Mouse (Mus musculus): ENCODE results near the gene Sbno2. TPM values are rescaled to one million over a fixed set of nuclear protein-coding genes. Genes with fewer than 3 reads are reported as not detected.

Sbno2 gene
- 116 to 127 TPM (median 121 TPM) in 4 replicates for total RNA-seq (2023)

DNA sequence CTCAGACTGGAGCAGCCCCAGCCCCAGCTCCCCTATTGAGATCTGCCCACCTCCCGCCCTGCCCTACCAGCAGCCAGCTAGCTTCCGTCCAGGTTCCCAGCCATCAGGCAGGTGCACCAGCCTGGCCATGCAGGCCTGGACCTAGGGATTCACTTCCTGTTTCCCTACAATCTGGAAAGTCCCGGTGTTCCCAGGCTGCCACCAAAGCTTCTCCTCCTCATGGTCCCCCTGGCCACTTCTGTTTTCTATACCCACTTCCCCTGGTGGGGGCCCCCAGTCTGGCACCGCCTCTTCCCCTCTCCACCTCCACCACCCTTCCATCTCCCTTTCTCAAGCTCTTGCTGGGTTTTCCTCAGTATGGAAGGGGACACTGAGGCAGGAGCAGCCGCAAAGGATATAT, at the start of gene Sbno2:
Sbno2 (minus strand) TSS at position 112 of the 400 bp plus-strand sequence.

DNA sequence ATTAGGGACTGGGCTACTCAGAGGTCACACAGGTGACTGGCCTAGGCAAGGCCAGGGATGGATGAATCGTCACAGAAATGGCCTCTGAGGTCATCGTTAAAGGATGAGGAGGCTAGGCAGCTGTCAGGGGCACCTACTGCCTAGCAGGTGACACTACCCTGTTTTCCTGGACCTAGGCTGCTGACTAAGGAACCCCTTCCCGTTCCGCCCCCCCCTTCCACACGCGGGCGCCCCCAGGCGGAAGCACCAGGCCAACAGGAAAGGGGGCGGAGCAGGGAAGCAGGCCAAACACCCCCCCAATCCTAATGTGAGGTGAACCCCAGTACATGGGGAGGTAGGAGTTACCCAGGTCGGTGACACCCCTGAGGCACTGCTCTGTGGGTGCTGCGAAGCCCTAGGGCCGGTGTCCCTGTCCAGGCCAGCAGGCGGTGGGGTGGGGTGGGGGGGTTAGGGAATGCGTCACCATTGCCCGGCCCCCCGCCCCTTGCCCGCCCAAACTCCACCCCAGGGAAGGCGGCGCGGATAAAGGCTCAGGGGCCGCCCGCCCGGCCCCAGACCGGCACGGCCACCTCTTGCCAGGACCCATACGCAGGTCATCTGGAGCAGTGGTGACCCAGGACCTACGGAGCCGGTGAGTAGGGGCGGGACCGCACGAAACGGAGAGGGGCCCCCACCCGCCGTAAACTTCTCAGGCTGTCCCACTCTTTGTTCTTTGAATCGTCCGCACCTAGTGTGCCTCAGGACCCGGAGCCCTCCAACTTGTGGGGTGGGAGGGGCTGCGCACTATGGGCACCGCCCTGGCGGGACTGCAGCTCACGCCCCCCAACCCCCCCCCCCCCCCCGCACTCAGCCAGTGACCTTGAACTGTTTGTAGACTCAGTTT, 42.6 kb upstream of the Sbno2 start, which contains the start of gene Midn:
Midn (plus strand) TSS at position 554 of the 883 bp plus-strand sequence.

DNA sequence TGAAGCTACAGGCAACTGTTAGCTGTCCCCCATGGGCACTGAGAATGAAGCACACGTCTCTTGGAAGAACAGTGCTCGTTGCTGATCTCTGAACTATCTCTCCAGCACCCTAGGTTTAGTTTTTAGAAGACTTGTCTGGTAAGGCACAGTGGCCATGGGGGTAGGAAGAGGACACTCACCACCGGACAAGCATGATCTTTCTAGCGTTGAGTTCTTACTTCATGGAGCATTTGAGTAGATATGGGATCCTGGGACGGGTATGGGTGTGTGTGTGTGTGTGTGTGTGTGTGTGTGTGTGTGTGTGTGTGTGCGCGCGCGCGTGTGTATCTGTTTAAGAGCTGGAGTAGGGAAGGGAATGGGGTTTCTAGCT, 35.3 kb upstream of the Sbno2 start, which contains the start of gene Cbarp:
Cbarp (minus strand) TSS at position 170 of the 370 bp plus-strand sequence.

DNA sequence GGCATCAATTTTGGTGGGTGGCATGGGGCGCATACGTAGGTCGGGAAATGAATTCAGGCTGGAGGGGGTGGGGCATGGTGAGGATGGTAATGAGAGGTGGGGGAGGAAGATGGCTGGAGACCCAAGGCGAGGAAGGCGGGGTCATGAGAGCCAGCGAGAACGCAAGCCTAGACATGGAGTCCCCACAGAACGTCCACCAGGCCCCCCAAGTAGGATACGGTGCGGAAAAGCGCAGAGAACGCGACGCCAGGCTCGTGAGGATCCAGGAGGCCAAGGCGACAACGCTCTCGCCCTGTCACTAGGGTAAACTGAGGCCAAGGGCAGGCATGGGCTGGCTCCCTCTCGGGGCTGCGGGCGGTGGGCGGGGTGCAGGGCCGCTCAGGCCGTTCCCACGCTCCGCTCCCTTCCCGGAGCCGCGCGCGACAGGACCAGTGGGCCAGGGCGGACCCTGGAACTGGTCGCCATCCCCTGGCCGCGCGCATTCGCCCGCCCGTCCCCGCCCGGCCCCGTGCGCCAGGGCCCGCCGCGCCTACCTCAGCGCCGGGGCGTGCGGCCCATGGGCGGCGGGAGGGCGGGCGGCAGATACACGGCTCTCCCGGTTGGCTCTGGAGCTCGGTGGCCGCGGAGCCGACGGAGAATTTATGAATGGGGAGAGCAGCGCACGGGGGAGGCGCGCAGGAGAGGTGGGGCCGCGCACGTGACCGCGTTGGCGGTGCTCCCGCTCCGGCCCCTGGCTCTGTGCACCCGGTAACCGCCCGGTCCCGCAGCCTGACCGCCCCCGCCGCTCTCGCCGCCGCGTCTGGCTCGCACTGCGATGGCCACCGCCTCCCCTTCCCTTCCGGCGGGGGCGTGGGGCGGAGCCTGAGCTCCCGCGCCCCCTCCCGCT, 33.4 kb upstream of the Sbno2 start, which contains the start of gene Atp5d:
Atp5d (plus strand) TSS at position 80 of the 886 bp plus-strand sequence.

DNA sequence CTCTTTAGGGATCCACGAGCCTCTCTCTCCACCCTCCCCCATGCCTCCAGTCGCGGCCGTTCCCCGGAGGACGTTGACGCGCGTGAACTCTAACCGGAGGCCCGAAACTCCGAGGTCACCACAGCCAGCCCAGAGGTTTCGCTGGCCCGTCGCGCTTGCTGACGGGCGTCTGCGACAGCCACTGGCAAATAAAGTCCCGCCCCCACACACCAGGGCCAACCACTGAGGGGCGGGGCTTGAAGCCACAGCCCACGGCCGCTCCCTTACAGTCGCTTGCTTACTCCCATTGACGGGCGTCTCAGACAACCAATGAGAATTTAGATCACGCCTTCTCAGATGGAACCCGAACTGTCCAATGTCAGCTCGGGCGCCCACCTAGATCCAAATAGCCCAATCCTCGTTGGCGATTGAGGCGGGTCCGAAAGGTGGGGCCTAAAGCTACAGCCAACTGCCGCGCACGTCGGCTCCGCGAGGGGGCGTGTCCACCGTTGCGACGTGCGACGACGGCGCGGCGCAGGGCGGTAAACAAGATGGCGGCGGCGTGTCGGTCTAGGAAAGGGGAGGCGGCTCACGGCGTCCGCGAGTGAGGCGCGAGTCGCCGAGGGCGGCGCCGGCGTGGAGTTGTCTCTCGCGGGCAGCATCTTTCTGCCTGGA, 10.0 kb upstream of the Sbno2 start, which contains the start of gene Stk11:
Stk11 (plus strand) TSS at position 514 of the 654 bp plus-strand sequence.

DNA sequence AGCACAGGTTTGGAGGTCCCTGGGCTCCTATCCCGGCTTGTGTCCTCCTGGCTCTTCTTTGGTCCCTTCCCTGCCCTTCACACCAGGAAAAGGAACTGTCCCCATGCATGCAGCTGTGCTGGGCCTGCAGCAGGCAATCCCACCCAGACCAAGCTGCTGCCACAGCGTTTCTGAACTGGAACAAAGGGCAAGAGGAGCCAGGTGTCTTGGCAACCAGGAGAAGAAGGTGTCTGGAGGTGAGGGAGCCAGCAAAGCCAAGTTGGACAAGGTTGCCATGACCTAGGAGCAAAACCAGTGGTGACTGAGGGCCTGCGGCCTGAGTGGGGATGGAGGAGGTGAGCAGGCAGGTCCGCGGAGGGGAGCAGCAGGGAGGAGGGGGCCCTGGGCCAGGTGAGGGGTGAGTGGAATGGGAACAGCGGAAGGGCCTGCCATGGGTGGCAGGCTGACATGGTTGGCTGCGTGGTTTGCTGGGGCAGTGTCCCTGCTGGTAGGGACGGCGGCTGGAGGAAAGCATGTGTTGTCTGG, 58.3 kb downstream of the Sbno2 start, which contains the start of gene Gpx4:
Gpx4 (plus strand) TSS at position 126 of the 525 bp plus-strand sequence.

DNA sequence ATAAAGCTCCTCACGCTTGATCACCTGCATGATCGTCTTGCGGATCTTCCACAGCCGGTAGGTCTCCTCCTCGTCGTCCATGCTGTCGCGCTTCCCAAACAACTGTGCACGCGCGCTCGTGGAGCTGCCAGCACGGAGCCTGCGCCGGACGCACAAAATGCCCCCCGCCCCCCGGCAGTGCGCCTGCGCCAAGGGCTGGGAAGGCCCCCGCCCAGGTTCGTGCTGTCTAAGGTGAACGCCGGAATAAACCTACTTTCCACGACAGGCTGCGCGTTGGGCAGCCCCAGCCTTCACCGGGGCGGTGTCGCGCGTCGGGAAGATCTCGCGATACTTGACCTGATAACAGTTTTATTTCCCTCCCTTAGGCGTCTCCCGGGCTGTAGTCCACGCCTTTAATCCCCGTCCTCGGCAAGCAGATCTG, 65.8 kb downstream of the Sbno2 start, which contains the start of gene Polr2e:
Polr2e (minus strand) TSS at position 237 of the 421 bp plus-strand sequence.

DNA sequence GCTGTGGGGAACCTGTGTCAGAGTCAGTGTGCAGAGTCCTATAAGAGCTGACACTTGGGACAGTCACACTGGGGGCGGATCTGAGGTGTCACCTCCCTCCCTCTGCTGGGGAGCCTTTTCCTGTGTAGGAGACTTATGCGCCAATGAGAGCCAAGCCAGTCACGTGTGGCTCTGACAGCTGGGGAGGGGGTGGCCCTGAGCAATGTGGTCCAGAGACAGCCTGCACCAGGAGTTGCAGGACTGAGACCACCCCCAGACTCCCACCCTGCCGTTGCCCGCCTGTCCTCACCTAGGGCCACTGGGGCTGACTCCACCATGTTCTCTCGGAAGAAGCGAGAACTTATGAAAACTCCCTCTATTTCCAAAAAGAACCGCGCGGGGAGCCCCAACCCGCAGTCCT, 88.9 kb downstream of the Sbno2 start, which contains the start of gene Arhgap45:
Arhgap45 (plus strand) TSS at position 143 of the 400 bp plus-strand sequence.

Other genes starting within 250 kb of the Sbno2 start
- gene Prtn3, start 231.1 kb downstream of the Sbno2 start, total RNA-seq (2023), result 0.75 TPM in 1 of 4 replicates, not detected in the others
- 0.56 to 1.1 TPM (median 1.1 TPM) in 4 replicates for gene Plppr3, start 230.9 kb downstream of the Sbno2 start, total RNA-seq (2023)
- gene Elane, start 219.3 kb downstream of the Sbno2 start, total RNA-seq (2023), result not detected in 4 replicates
- not detected in 4 replicates for gene Cfd, start 214.7 kb downstream of the Sbno2 start, total RNA-seq (2023)
- 78.8 to 89.5 TPM (median 83.7 TPM) in 4 replicates for gene Med16, start 196.6 kb downstream of the Sbno2 start, total RNA-seq (2023)
- not detected in 4 replicates for gene Gm26602, start 194.7 kb downstream of the Sbno2 start, total RNA-seq (2023)
- gene Kiss1r, start 188.6 kb downstream of the Sbno2 start, total RNA-seq (2023), result 0.39 to 0.63 TPM (median 0.47 TPM) in 4 replicates
- gene R3hdm4, start 184.4 kb downstream of the Sbno2 start, total RNA-seq (2023), result 94.1 to 105 TPM (median 98.7 TPM) in 4 replicates
- 32.5 to 39.9 TPM (median 35.7 TPM) in 4 replicates for gene Arid3a, start 178.5 kb downstream of the Sbno2 start, total RNA-seq (2023)
- 46.0 to 52.3 TPM (median 48.3 TPM) in 4 replicates for gene Wdr18, start 145.4 kb downstream of the Sbno2 start, total RNA-seq (2023)
- gene Grin3b, start 134.9 kb downstream of the Sbno2 start, total RNA-seq (2023), result not detected in 4 replicates
- 163 to 175 TPM (median 163 TPM) in 4 replicates for gene Tmem259, start 121.2 kb downstream of the Sbno2 start, total RNA-seq (2023)
- gene Cnn2, start 117.0 kb downstream of the Sbno2 start, total RNA-seq (2023), result 329 to 335 TPM (median 331 TPM) in 4 replicates
- 51.7 to 55.6 TPM (median 53.3 TPM) in 4 replicates for gene Abca7, start 109.1 kb downstream of the Sbno2 start, total RNA-seq (2023)
- gene Arhgap45, start 88.9 kb downstream of the Sbno2 start, total RNA-seq (2023), result 482 to 540 TPM (median 503 TPM) in 4 replicates
- 82.2 to 90.7 TPM (median 85.7 TPM) in 4 replicates for gene Polr2e, start 65.8 kb downstream of the Sbno2 start, total RNA-seq (2023)
- 108 to 159 TPM (median 123 TPM) in 4 replicates for gene Gpx4, start 58.4 kb downstream of the Sbno2 start, total RNA-seq (2023)
- gene Stk11, start 10.2 kb upstream of the Sbno2 start, total RNA-seq (2023), result 170 to 186 TPM (median 178 TPM) in 4 replicates
- 168 to 193 TPM (median 182 TPM) in 4 replicates for gene Atp5d, start 33.1 kb upstream of the Sbno2 start, total RNA-seq (2023)
- 7.3 to 8.8 TPM (median 7.8 TPM) in 4 replicates for gene Cbarp, start 35.3 kb upstream of the Sbno2 start, total RNA-seq (2023)
- 142 to 170 TPM (median 154 TPM) in 4 replicates for gene Midn, start 42.7 kb upstream of the Sbno2 start, total RNA-seq (2023)
- gene Cirbp, start 60.4 kb upstream of the Sbno2 start, total RNA-seq (2023), result 214 to 244 TPM (median 231 TPM) in 4 replicates
- 12.6 to 18.2 TPM (median 14.1 TPM) in 4 replicates for gene 1600002K03Rik, start 67.4 kb upstream of the Sbno2 start, total RNA-seq (2023)
- gene Efna2, start 73.9 kb upstream of the Sbno2 start, total RNA-seq (2023), result not detected in 4 replicates
- 55.6 to 64.3 TPM (median 56.8 TPM) in 4 replicates for gene Mum1, start 120.9 kb upstream of the Sbno2 start, total RNA-seq (2023)
- 80.4 to 105 TPM (median 90.1 TPM) in 4 replicates for gene Ndufs7, start 143.6 kb upstream of the Sbno2 start, total RNA-seq (2023)
- gene Gamt, start 155.4 kb upstream of the Sbno2 start, total RNA-seq (2023), result 1.7 to 2.7 TPM (median 2.4 TPM) in 4 replicates
- 143 to 153 TPM (median 147 TPM) in 4 replicates for gene Dazap1, start 155.9 kb upstream of the Sbno2 start, total RNA-seq (2023)
- gene Rps15, start 186.9 kb upstream of the Sbno2 start, total RNA-seq (2023), result 2,767 to 2,923 TPM (median 2,836 TPM) in 4 replicates
- gene Apc2, start 190.4 kb upstream of the Sbno2 start, total RNA-seq (2023), result 0.16 to 0.32 TPM (median 0.26 TPM) in 4 replicates
- gene 2310011J03Rik, start 215.0 kb upstream of the Sbno2 start, total RNA-seq (2023), result 19.7 to 26.5 TPM (median 23.9 TPM) in 4 replicates
- 0.52 to 1.6 TPM (median 1.2 TPM) in 4 replicates for gene Pcsk4, start 223.9 kb upstream of the Sbno2 start, total RNA-seq (2023)
- gene Reep6, start 224.4 kb upstream of the Sbno2 start, total RNA-seq (2023), result 0.48 TPM in 1 of 4 replicates, not detected in the others
- gene Adamtsl5, start 242.8 kb upstream of the Sbno2 start, total RNA-seq (2023), result not detected in 4 replicates

Measured in B cell, adult 62 days (primary cell).